Comparison of ENCODE assay signal across 8 mouse cellular contexts in genomic region chr2:127854332-127854991, GRCm38 (mm10). TPM values are rescaled to one million over a fixed set of nuclear protein-coding genes. Genes with fewer than 3 reads are reported as not detected.
DNase-seq lines count a peak whose midpoint lies in the region; ATAC-seq lines count a peak whose summit lies in the region.

No protein-coding gene starts in this region.

- ATAC-seq in limb, embryonic 15.5 days (ENCODE audit: insufficient number of reproducible peaks, low FRiP score, low TSS enrichment, low read depth), result peak; percentile 52; the same call in 1 of the 2 replicates
- peak; percentile 82; the same call in 1 of the 2 replicates for ATAC-seq in heart, embryonic 13.5 days (ENCODE audit: extremely low read depth, insufficient number of reproducible peaks, low FRiP score, low TSS enrichment)
- ATAC-seq in megakaryocyte, adult 5-6 weeks (ENCODE audit: poor library complexity, severe bottlenecking), result peak; percentile 56
- no peak for ATAC-seq in erythroblast, adult 5-6 weeks (replicated peaks; ENCODE audit: low FRiP score, poor library complexity, severe bottlenecking)

- no peak overlapping the region for H3K9ac ChIP-seq in limb, embryonic 15.5 days
- no peak overlapping the region for H3K9ac ChIP-seq in heart, embryonic 13.5 days

- 53% methylated on average over 4 of the region's 4 CpGs for WGBS in limb, embryonic 15.5 days
- 69% methylated on average over 3 of the region's 4 CpGs for WGBS in limb, embryonic 10.5 days
- WGBS in heart, embryonic 13.5 days, result 30% methylated on average over 4 of the region's 4 CpGs

- no peak overlapping the region for H3K4me2 ChIP-seq in limb, embryonic 15.5 days
- no peak overlapping the region for H3K4me2 ChIP-seq in heart, embryonic 13.5 days

- DNase-seq in limb, embryonic 10.5 days (ENCODE audit: low spot score), result no peak
- peak; percentile 93 for DNase-seq in cerebellum, postnatal 25 days
- peak; percentile 77 to 84 for DNase-seq in kidney, postnatal 4 days
- peak; percentile 12 for DNase-seq in urinary bladder, postnatal 25 days (ENCODE audit: low spot score)

- no peak overlapping the region for H3K27ac ChIP-seq in limb, embryonic 15.5 days
- no peak overlapping the region for H3K27ac ChIP-seq in limb, embryonic 10.5 days
- peak overlapping the region; percentile 33; the same call in 1 of the 2 replicates for H3K27ac ChIP-seq in heart, embryonic 13.5 days (replicated peaks)

- H3K9me3 ChIP-seq in limb, embryonic 15.5 days, result no peaks in the 10 kb centered on the region
- H3K9me3 ChIP-seq in limb, embryonic 10.5 days (replicated peaks), result no peaks in the 10 kb centered on the region
- no peaks in the 10 kb centered on the region for H3K9me3 ChIP-seq in heart, embryonic 13.5 days

- H3K4me1 ChIP-seq in limb, embryonic 15.5 days, result peaks cover 3% of the 10 kb centered on the region; the same call in 1 of the 2 replicates
- no peaks in the 10 kb centered on the region for H3K4me1 ChIP-seq in limb, embryonic 10.5 days
- peaks cover 20% of the 10 kb centered on the region for H3K4me1 ChIP-seq in heart, embryonic 13.5 days

- H3K27me3 ChIP-seq in limb, embryonic 15.5 days, result no peaks in the 10 kb centered on the region
- H3K27me3 ChIP-seq in limb, embryonic 10.5 days (ENCODE audit: low read depth, poor library complexity, severe bottlenecking), result no peaks in the 10 kb centered on the region
- peaks cover 9% of the 10 kb centered on the region for H3K27me3 ChIP-seq in heart, embryonic 13.5 days (replicated peaks)

- no peaks in the 10 kb centered on the region for H3K36me3 ChIP-seq in limb, embryonic 15.5 days
- H3K36me3 ChIP-seq in limb, embryonic 10.5 days, result no peaks in the 10 kb centered on the region
- H3K36me3 ChIP-seq in heart, embryonic 13.5 days, result no peaks in the 10 kb centered on the region

- no peak overlapping the region for H3K4me3 ChIP-seq in limb, embryonic 15.5 days
- H3K4me3 ChIP-seq in limb, embryonic 10.5 days, result no peak overlapping the region
- H3K4me3 ChIP-seq in heart, embryonic 13.5 days, result no peak overlapping the region

RNA-seq across cellular contexts. Expression of gene Acoxl, which starts 15.8 kb away (rescaled TPM):
- 0.09 TPM in 1 of 2 replicates, not detected in the other for polyA plus RNA-seq in limb, embryonic 15.5 days (2015; fragmentation: Nextera tagmentation; extraction: Ambion mirVana)
- 0.20 and 0.31 TPM in 2 replicates for polyA plus RNA-seq in limb, embryonic 10.5 days (2016; fragmentation: Nextera tagmentation; extraction: Ambion mirVana)
- polyA plus RNA-seq in heart, embryonic 13.5 days (2015; fragmentation: Nextera tagmentation; extraction: Ambion mirVana), result 0.11 and 0.12 TPM in 2 replicates
- total RNA-seq in megakaryocyte, adult 5-6 weeks (2015), result 0.56 and 0.57 TPM in 2 replicates
- total RNA-seq in megakaryocyte, adult 5-6 weeks (2017), result 0.11 and 0.28 TPM in 2 replicates
- not detected in 2 replicates for total RNA-seq in erythroblast, adult 5-6 weeks (2015; ENCODE audit: low replicate concordance)
- not detected in 2 replicates for total RNA-seq in erythroblast, adult 5-6 weeks (2017; ENCODE audit: low replicate concordance)

RNA-seq across cellular contexts. Expression of gene Bub1, which starts 22.8 kb away (rescaled TPM):
- polyA plus RNA-seq in limb, embryonic 15.5 days (2015; fragmentation: Nextera tagmentation; extraction: Ambion mirVana), result 34.7 and 36.8 TPM in 2 replicates
- polyA plus RNA-seq in limb, embryonic 10.5 days (2016; fragmentation: Nextera tagmentation; extraction: Ambion mirVana), result 112 and 126 TPM in 2 replicates
- polyA plus RNA-seq in heart, embryonic 13.5 days (2015; fragmentation: Nextera tagmentation; extraction: Ambion mirVana), result 40.6 and 43.4 TPM in 2 replicates
- 52.6 and 56.4 TPM in 2 replicates for total RNA-seq in megakaryocyte, adult 5-6 weeks (2015)
- 52.9 and 55.4 TPM in 2 replicates for total RNA-seq in megakaryocyte, adult 5-6 weeks (2017)
- 17.6 and 31.1 TPM in 2 replicates for total RNA-seq in erythroblast, adult 5-6 weeks (2015; ENCODE audit: low replicate concordance)
- total RNA-seq in erythroblast, adult 5-6 weeks (2017; ENCODE audit: low replicate concordance), result 18.7 and 20.6 TPM in 2 replicates
